Mouse (Mus musculus) brown adipose tissue, adult 24 weeks (tissue): ENCODE results near the gene Foxp4. TPM values are rescaled to one million over a fixed set of nuclear protein-coding genes. Genes with fewer than 3 reads are reported as not detected.

Experiments
- H3K27ac ChIP-seq: fragments of 200-500 bp; replicated peaks from 2 replicates; pipeline ENCODE4 v1.5.1; 2012; ENCODE audit warnings: low read depth, mild to moderate bottlenecking, low read length
- H3K4me1 ChIP-seq: fragments of 200-500 bp; 2 replicates; pipeline ENCODE4 v1.6.1; 2012; ENCODE audit warnings: low read length, mixed read lengths; ENCODE audit not compliant: control insufficient read depth, insufficient read depth, insufficient read length
- H3K4me3 ChIP-seq: fragments of 200-500 bp; 2 replicates; pipeline ENCODE4 v1.5.1; 2012; ENCODE audit warnings: low read depth, mild to moderate bottlenecking, low read length, moderate library complexity; ENCODE audit not compliant: insufficient read depth
- polyA plus RNA-seq: library from polyadenylated mRNA; stranded (reverse); fragments of >200 nt; gene quantifications from 2 replicates; pipeline ENCODE4 v1.2.4, GENCODE M21; 2012; ENCODE audit not compliant: missing spikeins, insufficient read depth, insufficient read length

Foxp4 gene
- polyA plus RNA-seq, 1 experiment, result 9.2 TPM

DNA sequence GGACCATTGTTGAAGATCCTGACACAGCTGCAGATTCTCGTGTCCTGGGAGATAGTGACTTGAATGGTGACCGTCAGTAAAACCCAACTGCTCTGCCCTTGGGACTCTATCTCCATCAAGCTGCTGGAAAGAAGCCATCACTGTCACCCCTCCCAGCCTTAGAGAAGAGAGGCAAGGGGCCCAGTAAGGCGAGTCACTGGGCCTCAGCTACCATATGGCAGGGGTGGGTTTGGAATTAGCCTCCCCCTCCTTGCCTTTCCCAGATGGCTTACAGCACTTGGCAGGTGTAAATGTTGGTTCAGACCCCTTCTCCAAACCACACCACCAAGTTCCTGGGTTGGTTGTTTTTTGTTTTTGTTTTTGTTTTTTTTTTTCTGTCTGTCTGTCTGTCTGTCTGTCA, 21.7 kb upstream of the Foxp4 start:
- no peaks in the 10 kb centered on the region for H3K4me1 ChIP-seq
- H3K27ac ChIP-seq, result no peak overlapping the region
- H3K4me3 ChIP-seq, result no peak overlapping the region

DNA sequence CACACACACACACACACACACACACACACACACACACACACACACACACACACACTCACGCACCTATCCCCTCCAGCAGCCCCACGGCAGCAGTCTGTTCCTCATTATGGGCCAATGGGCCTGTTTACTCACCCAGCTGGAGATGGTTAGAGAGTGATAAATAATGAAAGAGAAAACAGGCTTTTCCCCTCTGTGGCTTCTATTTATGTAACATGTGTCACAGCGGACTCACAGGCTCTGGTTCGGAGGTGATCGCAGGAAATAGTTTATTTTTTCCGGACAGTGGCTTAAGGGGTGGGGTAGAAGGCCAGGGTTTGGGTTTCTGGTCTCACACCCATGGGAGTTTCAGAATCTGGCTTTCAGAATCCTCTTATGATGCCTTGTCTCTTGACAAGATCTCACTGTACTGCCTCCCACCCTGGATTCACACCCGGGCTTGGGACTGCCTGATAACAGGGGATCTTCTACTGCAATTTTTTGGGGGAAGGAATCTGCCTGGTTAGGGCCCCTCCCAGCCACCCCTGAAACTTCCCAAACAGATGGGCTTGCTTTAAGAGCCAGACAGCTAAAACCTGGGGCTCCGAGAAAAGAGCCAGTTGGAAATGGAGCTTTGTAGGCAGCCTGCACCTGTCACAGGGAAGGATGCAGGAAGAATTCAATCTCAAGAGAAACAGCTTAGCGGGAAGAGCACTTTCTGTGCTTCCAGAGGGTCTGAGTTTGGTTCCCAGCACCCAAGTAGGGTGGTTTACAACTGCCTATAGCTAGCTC, 18.8 kb upstream of the Foxp4 start:
- H3K4me1 ChIP-seq, result no peaks in the 10 kb centered on the region
- no peak overlapping the region for H3K4me3 ChIP-seq
- no peak overlapping the region for H3K27ac ChIP-seq

- Histone ChIP-seq H3K27ac (no peak overlapping the region), H3K4me1 (no peaks in the 10 kb centered on the region), H3K4me3 (no peak overlapping the region)
These were observed 17.6 kb upstream of the Foxp4 start for GRCm38 (mm10) chr17:47942008-47942407.

GRCm38 (mm10) chr17:47938839-47939238, 14.4 kb upstream of the Foxp4 start:
- no peak overlapping the region for H3K27ac ChIP-seq
- no peaks in the 10 kb centered on the region for H3K4me1 ChIP-seq
- H3K4me3 ChIP-seq, result no peak overlapping the region

DNA sequence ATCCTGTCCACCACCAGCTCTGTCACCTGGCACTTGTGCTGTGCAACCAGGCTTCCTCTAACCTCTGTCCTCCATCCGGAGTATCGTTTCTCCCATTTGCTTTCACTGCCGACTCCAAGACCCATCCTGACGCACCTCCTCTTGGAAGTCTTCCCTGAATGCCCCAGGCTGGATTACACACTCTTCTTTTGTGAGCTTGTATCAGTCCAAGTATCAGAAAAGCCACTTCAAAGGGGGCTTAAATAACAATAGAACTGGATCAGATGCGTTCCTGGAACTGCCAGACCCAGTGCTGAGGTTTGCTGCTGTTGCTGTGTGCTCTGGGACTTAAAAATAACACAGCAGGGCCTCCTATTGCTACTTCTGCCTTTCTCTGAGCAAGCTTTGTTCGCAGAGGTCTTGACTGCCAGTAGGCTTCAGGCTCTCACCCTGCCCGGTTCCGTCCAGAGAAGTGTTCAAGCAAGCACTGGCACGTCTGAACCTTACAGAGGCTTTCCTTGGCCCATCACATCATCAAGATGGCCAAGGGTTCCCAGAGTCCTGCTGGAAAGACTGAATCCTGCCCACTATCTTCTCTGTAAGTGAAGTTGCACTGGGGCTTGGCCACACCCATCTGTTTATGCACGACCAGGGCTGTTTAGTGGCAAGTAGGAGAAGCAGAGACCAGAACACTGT, 13.6 kb upstream of the Foxp4 start:
- Histone ChIP-seq H3K4me1 (no peaks in the 10 kb centered on the region), H3K27ac (no peak overlapping the region), H3K4me3 (no peak overlapping the region)

- Histone ChIP-seq H3K4me3 (no peak overlapping the region), H3K4me1 (no peaks in the 10 kb centered on the region), H3K27ac (no peak overlapping the region)
These were observed 12.1 kb upstream of the Foxp4 start for GRCm38 (mm10) chr17:47936591-47936990.

DNA sequence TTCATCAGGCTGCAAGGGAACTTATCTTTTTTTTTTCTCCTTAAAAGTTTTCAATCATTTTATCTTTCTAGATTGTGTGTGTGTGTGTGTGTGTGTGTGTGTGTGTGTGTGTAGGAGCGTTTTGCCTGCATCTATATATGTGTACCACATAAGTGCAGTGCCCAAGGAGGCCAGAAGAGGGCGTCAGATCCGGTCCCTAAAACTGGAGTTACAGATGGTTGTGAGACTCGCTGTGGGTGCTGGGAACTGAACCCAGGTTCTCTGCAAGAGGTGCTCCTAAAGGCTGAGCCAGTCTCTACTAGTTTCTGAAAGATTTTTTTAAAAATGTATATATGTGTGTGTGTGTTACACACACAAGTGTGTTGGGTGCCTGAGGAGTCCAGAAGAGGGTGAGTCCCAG, 5.0 kb upstream of the Foxp4 start:
- H3K4me1 ChIP-seq, result no peaks in the 10 kb centered on the region

GRCm38 (mm10) chr17:47925988-47926387, 1.5 kb upstream of the Foxp4 start:
- H3K4me1 ChIP-seq, result peaks cover 13% of the 10 kb centered on the region
- H3K4me3 ChIP-seq, result no peak overlapping the region

More for the DNA sequence above, 5.0 kb upstream of the Foxp4 start:
- no peak overlapping the region for H3K27ac ChIP-seq
- H3K4me3 ChIP-seq, result no peak overlapping the region

GRCm38 (mm10) chr17:47925340-47925926, 988 bp upstream of the Foxp4 start:
- H3K27ac ChIP-seq, result no peak overlapping the region
- H3K4me3 ChIP-seq, result peak overlapping the region; percentile 97
- H3K4me1 ChIP-seq, result peaks cover 15% of the 10 kb centered on the region

More at GRCm38 (mm10) chr17:47925988-47926387, 1.5 kb upstream of the Foxp4 start:
- no peak overlapping the region for H3K27ac ChIP-seq

DNA sequence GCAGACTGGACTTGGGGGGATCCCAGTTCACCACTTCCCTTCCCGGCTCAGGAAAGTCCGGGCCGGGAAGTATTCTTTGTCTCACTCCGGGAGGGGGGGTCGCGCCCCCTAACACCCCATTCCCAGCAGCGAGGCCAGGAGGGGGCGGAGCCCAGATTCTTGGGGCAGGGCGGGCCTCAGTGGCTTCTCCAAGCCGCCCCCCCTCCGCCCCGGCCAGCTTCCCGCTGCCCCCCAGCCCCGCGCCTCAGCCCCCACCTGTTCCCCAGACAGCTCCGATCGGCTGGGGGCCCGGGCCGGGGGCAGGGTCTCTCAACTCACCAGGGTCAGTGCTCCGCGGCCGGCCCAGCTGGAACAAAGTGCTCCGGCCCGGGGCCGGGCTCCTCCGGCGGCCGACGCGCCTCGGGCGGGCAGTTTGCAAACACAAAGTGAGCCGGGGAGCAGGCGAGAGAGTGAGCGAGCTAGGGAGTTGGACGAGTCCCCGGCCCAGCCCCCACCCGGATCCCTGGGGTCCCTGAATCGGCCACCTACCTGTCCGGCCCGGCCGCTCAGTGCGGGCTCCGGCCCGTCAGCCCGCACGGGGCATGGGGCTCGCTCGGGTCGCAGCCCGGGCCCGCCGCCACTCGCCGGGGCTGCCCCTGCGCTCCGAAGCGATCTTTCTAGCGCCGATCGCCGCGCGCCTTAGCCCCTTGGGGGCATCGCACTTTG, 615 bp downstream of the Foxp4 start:
- peak overlapping the region; percentile 97 for H3K4me3 ChIP-seq
- no peak overlapping the region; the same call in 1 of the 2 replicates for H3K27ac ChIP-seq
- H3K4me1 ChIP-seq, result peaks cover 20% of the 10 kb centered on the region

GRCm38 (mm10) chr17:47923011-47923677, 1.3 kb downstream of the Foxp4 start:
- H3K27ac ChIP-seq, result no peak overlapping the region
- H3K4me3 ChIP-seq, result peak overlapping the region; percentile 97
- H3K4me1 ChIP-seq, result peaks cover 20% of the 10 kb centered on the region

DNA sequence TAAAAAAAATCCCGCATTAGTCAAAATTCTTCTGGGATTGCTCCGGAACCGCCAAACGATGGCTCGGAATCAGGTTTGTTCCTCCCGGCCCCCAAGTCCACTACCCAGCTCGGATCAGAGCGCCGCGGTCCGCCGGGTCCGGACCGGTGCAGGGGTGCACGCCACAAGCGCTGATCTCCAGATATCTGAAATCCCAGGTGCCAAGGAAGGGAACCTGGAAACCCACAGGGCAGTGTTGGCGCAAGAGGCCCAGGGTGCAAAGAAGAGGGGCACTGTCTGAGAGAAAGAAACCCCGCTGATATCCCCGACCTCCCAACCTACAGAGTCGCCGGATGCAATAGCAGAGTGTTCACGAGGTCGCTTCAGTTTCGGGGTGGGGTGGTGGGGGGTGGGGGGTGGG, 1.9 kb downstream of the Foxp4 start:
- Histone ChIP-seq H3K4me1 (peaks cover 20% of the 10 kb centered on the region), H3K4me3 (peak overlapping the region; percentile 97), H3K27ac (no peak overlapping the region)

DNA sequence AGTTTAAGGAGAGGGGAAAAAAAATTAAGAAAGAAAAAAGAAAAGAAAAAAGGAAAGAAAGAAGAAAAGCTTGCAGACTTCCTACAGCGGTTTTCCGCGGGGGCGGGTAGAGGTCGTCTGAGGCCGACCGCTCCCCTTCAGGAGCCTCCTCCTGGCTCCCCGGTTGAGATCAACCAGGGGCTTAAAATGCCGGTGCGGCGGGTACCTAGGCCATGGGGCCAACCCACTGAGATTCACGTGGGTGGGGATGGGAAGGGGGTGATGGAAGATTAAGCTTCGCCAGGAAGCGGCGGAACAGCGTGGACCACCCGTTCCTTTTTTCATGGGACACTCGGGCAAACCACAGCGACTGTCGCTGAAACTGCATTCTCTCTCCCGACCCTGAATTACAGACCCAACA, 2.3 kb downstream of the Foxp4 start:
- peak overlapping the region; percentile 97 for H3K4me3 ChIP-seq
- H3K4me1 ChIP-seq, result peaks cover 20% of the 10 kb centered on the region

GRCm38 (mm10) chr17:47921136-47921665, 3.2 kb downstream of the Foxp4 start:
- H3K27ac ChIP-seq, result no peak overlapping the region
- peak overlapping the region; percentile 97; the same call in 1 of the 2 replicates for H3K4me3 ChIP-seq
- peaks cover 20% of the 10 kb centered on the region for H3K4me1 ChIP-seq

More for the DNA sequence above, 2.3 kb downstream of the Foxp4 start:
- H3K27ac ChIP-seq, result no peak overlapping the region
